Comparison of ENCODE assay signal across 23 mouse cellular contexts in the genomic region with DNA sequence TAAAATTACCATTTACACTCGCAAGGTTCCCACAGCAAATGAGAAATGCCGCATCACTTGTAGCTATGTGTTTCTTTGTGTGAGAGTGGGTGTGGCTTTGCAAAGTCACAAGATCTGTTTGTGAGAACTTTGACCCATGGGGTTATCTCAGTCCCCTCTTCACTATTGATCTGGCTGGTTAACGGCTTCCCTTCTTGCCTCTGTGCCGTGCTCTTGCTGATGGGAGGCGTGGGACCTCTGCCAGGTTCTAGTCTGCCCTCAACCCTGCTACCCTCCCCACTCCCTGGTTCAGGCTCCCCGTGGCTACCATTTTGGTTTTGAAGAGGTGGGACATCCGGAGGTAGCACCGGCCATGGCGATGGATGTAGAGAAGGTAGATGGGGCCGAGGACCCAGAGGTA. TPM values are rescaled to one million over a fixed set of nuclear protein-coding genes. Genes with fewer than 3 reads are reported as not detected.
DNase-seq lines count a peak whose midpoint lies in the region; ATAC-seq and TF ChIP-seq lines count a peak whose summit lies in the region.
"Had no signal": no experiment of that assay in that cellular context is flagged by ENCODE, and none has a peak within 500 bp of the region (broad histone marks: within the 10 kb centered on the region; RNA-seq: fewer than 3 reads in every experiment).

No protein-coding gene starts in this region.

- ATAC-seq in intestine, embryonic 16.5 days: no peak
- peak; percentile 10; the same call in 1 of the 2 replicates for ATAC-seq in liver, embryonic 13.5 days (ENCODE audit: low read depth)
- ATAC-seq in liver, postnatal 0 days: peak; percentile 59
- no peak for ATAC-seq in CD4-positive, CD25-positive, alpha-beta regulatory T cell, adult 4 months
- ATAC-seq: activated CD4-positive, CD25-positive, alpha-beta regulatory T cell, adult 4 months; forebrain, embryonic 16.5 days; Patski had no signal

- no peaks in the 10 kb centered on the region for H3K9me3 ChIP-seq in MEL (replicated peaks; ENCODE audit: insufficient read depth, low read length)
- no peaks in the 10 kb centered on the region for H3K9me3 ChIP-seq in intestine, embryonic 16.5 days (ENCODE audit: control insufficient read depth, low read length)
- H3K9me3 ChIP-seq in liver, embryonic 13.5 days (replicated peaks): no peaks in the 10 kb centered on the region
- no peaks in the 10 kb centered on the region for H3K9me3 ChIP-seq in liver, postnatal 0 days (ENCODE audit: low read length)
- H3K9me3 ChIP-seq: embryonic facial prominence, embryonic 13.5 days; forebrain, embryonic 12.5 days; G1E; heart, embryonic 12.5 days; hindbrain, embryonic 15.5 days had no signal

- no peak overlapping the region for H3K4me3 ChIP-seq in MEL (ENCODE audit: control insufficient read depth in 1 of 2, insufficient read depth in 1 of 2, low read depth in 2 of 2, low read length in 2 of 2)
- H3K4me3 ChIP-seq in intestine, embryonic 16.5 days (ENCODE audit: low read length): no peak overlapping the region
- no peak overlapping the region for H3K4me3 ChIP-seq in liver, embryonic 13.5 days (replicated peaks)
- H3K4me3 ChIP-seq in liver, postnatal 0 days (ENCODE audit: low read depth, low read length): peak overlapping the region; percentile 5; the same call in 1 of the 2 replicates
- H3K4me3 ChIP-seq: embryonic facial prominence, embryonic 13.5 days; forebrain, embryonic 12.5 days; heart, embryonic 12.5 days; hindbrain, embryonic 15.5 days had no signal

- TF ChIP-seq POLR2A in MEL (IDR thresholded peaks at IDR 0.05; ENCODE audit: control insufficient read depth in 1 of 2, insufficient read depth in 1 of 2, low read depth in 1 of 2, low read length in 2 of 2, poor library complexity in 1 of 2): peak in 1 of 2 experiments; percentile 46; a peak in 3 of 4 replicates

- no peak for TF ChIP-seq EP300 in MEL (IDR thresholded peaks at IDR 0.05; ENCODE audit: low read depth in 1 of 2, low read length in 2 of 2)
- TF ChIP-seq EP300 in liver, postnatal 0 days (IDR thresholded peaks at IDR 0.05; ENCODE audit: low read depth): peak; percentile 45; the same call in 1 of the 2 replicates

- H3K4me2 ChIP-seq in intestine, embryonic 16.5 days (ENCODE audit: low read depth, low read length): no peak overlapping the region
- H3K4me2 ChIP-seq in liver, embryonic 13.5 days: peak overlapping the region; percentile 17; the same call in 1 of the 2 replicates
- peak overlapping the region; percentile 40 for H3K4me2 ChIP-seq in liver, postnatal 0 days (ENCODE audit: low read depth, low read length)
- H3K4me2 ChIP-seq: embryonic facial prominence, embryonic 13.5 days; forebrain, embryonic 12.5 days; heart, embryonic 12.5 days; hindbrain, embryonic 15.5 days had no signal

- H3K9ac ChIP-seq in MEL (ENCODE audit: control insufficient read depth, low read depth, low read length, poor library complexity, severe bottlenecking): no peak overlapping the region
- no peak overlapping the region for H3K9ac ChIP-seq in intestine, embryonic 16.5 days (ENCODE audit: low read depth, low read length)
- no peak overlapping the region for H3K9ac ChIP-seq in liver, embryonic 13.5 days
- H3K9ac ChIP-seq in liver, postnatal 0 days (replicated peaks): no peak overlapping the region
- H3K9ac ChIP-seq: embryonic facial prominence, embryonic 13.5 days; forebrain, embryonic 12.5 days; heart, embryonic 12.5 days; hindbrain, embryonic 15.5 days had no signal

- no peak overlapping the region for H3K27ac ChIP-seq in MEL (ENCODE audit: control insufficient read depth, low read depth, low read length)
- H3K27ac ChIP-seq in intestine, embryonic 16.5 days (ENCODE audit: low read length): peak overlapping the region; percentile 92
- H3K27ac ChIP-seq in liver, embryonic 13.5 days: peak overlapping the region; percentile 73
- H3K27ac ChIP-seq in liver, postnatal 0 days (ENCODE audit: low read depth): peak overlapping the region; percentile 93
- H3K27ac ChIP-seq: embryonic facial prominence, embryonic 13.5 days; forebrain, embryonic 12.5 days; hindbrain, embryonic 15.5 days had no signal

- H3K4me1 ChIP-seq in MEL (ENCODE audit: control insufficient read depth in 1 of 2, insufficient read depth in 2 of 2, low read length in 2 of 2): peaks cover 0 to 9% of the 10 kb centered on the region in 2 experiments; a peak in 2 of 4 replicates
- H3K4me1 ChIP-seq in intestine, embryonic 16.5 days (ENCODE audit: control insufficient read depth, insufficient read depth, low read length): peaks cover 25% of the 10 kb centered on the region
- peaks cover 31% of the 10 kb centered on the region for H3K4me1 ChIP-seq in liver, embryonic 13.5 days (replicated peaks)
- peaks cover 16% of the 10 kb centered on the region; the same call in 1 of the 2 replicates for H3K4me1 ChIP-seq in liver, postnatal 0 days (ENCODE audit: insufficient read depth)
- H3K4me1 ChIP-seq: hindbrain, embryonic 15.5 days had no signal

- WGBS in intestine, embryonic 16.5 days: 70% methylated on average over 10 of the region's 10 CpGs
- WGBS in liver, embryonic 13.5 days (ENCODE audit: insufficient replicate concordance): 66% methylated on average over 10 of the region's 10 CpGs
- 61% methylated on average over 10 of the region's 10 CpGs for WGBS in liver, postnatal 0 days (ENCODE audit: insufficient replicate concordance)

- intact Hi-C loops in left cerebral cortex, postnatal 14 days (cut with DNase I): no loop called here

- H3K36me3 ChIP-seq in MEL (ENCODE audit: control insufficient read depth in 1 of 2, insufficient read depth in 2 of 2, low read length in 2 of 2): peaks cover 0 to 6% of the 10 kb centered on the region in 2 experiments; a peak in 1 of 4 replicates
- H3K36me3 ChIP-seq in intestine, embryonic 16.5 days (ENCODE audit: control insufficient read depth, insufficient read depth, low read length): no peaks in the 10 kb centered on the region
- no peaks in the 10 kb centered on the region for H3K36me3 ChIP-seq in liver, embryonic 13.5 days
- H3K36me3 ChIP-seq in liver, postnatal 0 days (replicated peaks; ENCODE audit: insufficient read depth, low read length): 0 out of 2 replicates have a peak, but pooled peaks cover 2% of the 10 kb centered on the region
- H3K36me3 ChIP-seq: embryonic facial prominence, embryonic 13.5 days; forebrain, embryonic 12.5 days; G1E; heart, embryonic 12.5 days; hindbrain, embryonic 15.5 days had no signal

- TF ChIP-seq CTCF in MEL (IDR thresholded peaks at IDR 0.05 in 2 of 3, conservative IDR thresholded peaks at IDR 0.05 in 1 of 3; ENCODE audit: control insufficient read depth in 1 of 3, insufficient read depth in 1 of 3, low read depth in 2 of 3, low read length in 3 of 3, poor library complexity in 1 of 3, severe bottlenecking in 1 of 3): no peak
- TF ChIP-seq CTCF in liver, postnatal 0 days (IDR thresholded peaks at IDR 0.05; ENCODE audit: low read depth): no peak

- no peaks in the 10 kb centered on the region for H3K27me3 ChIP-seq in MEL (ENCODE audit: control insufficient read depth in 1 of 2, insufficient read depth in 2 of 2, low read length in 2 of 2)
- H3K27me3 ChIP-seq in intestine, embryonic 16.5 days (replicated peaks; ENCODE audit: control insufficient read depth, insufficient read depth, low read length): no peaks in the 10 kb centered on the region
- no peaks in the 10 kb centered on the region for H3K27me3 ChIP-seq in liver, embryonic 13.5 days
- no peaks in the 10 kb centered on the region for H3K27me3 ChIP-seq in liver, postnatal 0 days (ENCODE audit: insufficient read depth, low read length)
- H3K27me3 ChIP-seq: hindbrain, embryonic 15.5 days; Patski had no signal

- peaks cover 1% of the 10 kb centered on the region for H3K79me2 ChIP-seq in MEL (ENCODE audit: control insufficient read depth, insufficient read depth, low read length, poor library complexity)

- no peak for TF ChIP-seq RAD21 in MEL (IDR thresholded peaks at IDR 0.05; ENCODE audit: low read depth, low read length)

- peak; percentile 63 for DNase-seq in MEL (ENCODE audit: low read depth, low spot score)
- no peak for DNase-seq in liver, embryonic 13.5 days
- DNase-seq in liver, postnatal 0 days: peak; percentile 63
- DNase-seq in left cerebral cortex, postnatal 14 days (ENCODE audit: low spot score in 2 of 2): no peak
- no peak for DNase-seq in thymus, postnatal 4 days
- DNase-seq in urinary bladder, postnatal 4 days (ENCODE audit: low spot score in 2 of 2): no peak
- DNase-seq: adrenal gland, postnatal 14 days; cerebellum, adult 11-12 months; cerebellum, adult 9-10 months; cerebellum, postnatal 36 days; gastrocnemius, postnatal 10 days; heart, postnatal 36 days had no signal

TF ChIP-seq in MEL, 35 proteins besides CTCF, POLR2A, EP300 and RAD21 (continues in another document):
- TF ChIP-seq ZKSCAN1 (IDR thresholded peaks at IDR 0.05; ENCODE audit: low read depth, low read length): no peak
- TF ChIP-seq BHLHE40 (IDR thresholded peaks at IDR 0.05; ENCODE audit: borderline replicate concordance, low read depth, low read length): no peak
- no peak for TF ChIP-seq TAL1 (IDR thresholded peaks at IDR 0.05; ENCODE audit: low read length)
- no peak for TF ChIP-seq GABPA (IDR thresholded peaks at IDR 0.05; ENCODE audit: low read depth, low read length)
- TF ChIP-seq USF1 (IDR thresholded peaks at IDR 0.05; ENCODE audit: low read depth, low read length): no peak
- TF ChIP-seq GATA1 (IDR thresholded peaks at IDR 0.05; ENCODE audit: low read depth, low read length): no peak
- TF ChIP-seq SMC3 (IDR thresholded peaks at IDR 0.05; ENCODE audit: low read depth, low read length): no peak

RNA-seq across cellular contexts. Expression of gene Abcc6, which starts 1.4 kb away (rescaled TPM):
- 0.12 TPM in 1 of 2 replicates, not detected in the other for total RNA-seq in MEL (2012; rRNA removed)
- under 1 TPM in 1 of 2 experiments, not detected in 1; 0.04 TPM for polyA plus RNA-seq in MEL (2012; ENCODE audit: insufficient read depth in 1 of 2, insufficient read length in 2 of 2, low read depth in 1 of 2, low replicate concordance in 2 of 2, missing spikeins in 1 of 2)
- 6.1 and 6.6 TPM in 2 replicates for polyA plus RNA-seq in intestine, embryonic 16.5 days (2015; fragmentation: Nextera tagmentation; extraction: Ambion mirVana)
- 4.5 and 4.8 TPM in 2 replicates for polyA plus RNA-seq in liver, embryonic 13.5 days (2015; fragmentation: Nextera tagmentation; extraction: Ambion mirVana)
- polyA plus RNA-seq in liver, postnatal 0 days (2015; fragmentation: Nextera tagmentation; extraction: Ambion mirVana): 9.9 and 10.8 TPM in 2 replicates
- not detected for polyA plus RNA-seq in CD4-positive, CD25-positive, alpha-beta regulatory T cell, adult 4 months (2017; shearing (Covaris generic))
- total RNA-seq in left cerebral cortex, postnatal 14 days (2021): 1 to 10 TPM; 5.2 to 5.9 TPM
- total RNA-seq: heart, adult 8-10 months; heart, postnatal 36 days had no signal
- polyA plus RNA-seq: activated CD4-positive, CD25-positive, alpha-beta regulatory T cell, adult 4 months; G1E had no signal

RNA-seq across cellular contexts. Expression of gene Nomo1, which starts 4.8 kb away (rescaled TPM):
- 159 and 197 TPM in 2 replicates for total RNA-seq in MEL (2012; rRNA removed)
- 1,000 to 10,000 TPM in 1 of 2 experiments, 100 to 1,000 TPM in 1; 195 to 1,239 TPM for polyA plus RNA-seq in MEL (2012; ENCODE audit: insufficient read depth in 1 of 2, insufficient read length in 2 of 2, low read depth in 1 of 2, low replicate concordance in 2 of 2, missing spikeins in 1 of 2)
- polyA plus RNA-seq in intestine, embryonic 16.5 days (2015; fragmentation: Nextera tagmentation; extraction: Ambion mirVana): 95.7 and 102 TPM in 2 replicates
- 30.8 and 34.2 TPM in 2 replicates for polyA plus RNA-seq in liver, embryonic 13.5 days (2015; fragmentation: Nextera tagmentation; extraction: Ambion mirVana)
- 18.4 and 19.9 TPM in 2 replicates for polyA plus RNA-seq in liver, postnatal 0 days (2015; fragmentation: Nextera tagmentation; extraction: Ambion mirVana)
- 10 to 100 TPM; 18.9 to 26.9 TPM for polyA plus RNA-seq in CD4-positive, CD25-positive, alpha-beta regulatory T cell, adult 4 months (2017; shearing (Covaris generic))
- 100 to 1,000 TPM; 120 TPM for total RNA-seq in left cerebral cortex, postnatal 14 days (2021)

Comparison
In these comparisons a context has a peak if more than half of its experiments do, and no peak if none do; other contexts are left out.
1. DNase-seq: peak in MEL (single experiment) and liver, postnatal 0 days (single experiment); none in liver, embryonic 13.5 days (single experiment), left cerebral cortex, postnatal 14 days (0 of 2), thymus, postnatal 4 days (single experiment) and urinary bladder, postnatal 4 days (0 of 2).
2. ATAC-seq: peak in liver, embryonic 13.5 days (single experiment) and liver, postnatal 0 days (single experiment); none in intestine, embryonic 16.5 days (single experiment) and CD4-positive, CD25-positive, alpha-beta regulatory T cell, adult 4 months (single experiment).